Mouse (Mus musculus) testis, adult 2 months (tissue): ENCODE data around the gene Hacl1.

Experiments used
- CTCF ChIP-seq: fragments of 200-500 bp; IDR thresholded peaks from 2 replicates; pipeline ENCODE4 v1.5.1; 2012; ENCODE audit warnings: low read depth, mild to moderate bottlenecking, inconsistent platforms, low read length, moderate library complexity; ENCODE audit not compliant: control insufficient read depth, insufficient read depth, insufficient replicate concordance
- POLR2A ChIP-seq: fragments of 200-500 bp; IDR thresholded peaks from 2 replicates; pipeline ENCODE4 v1.6.1; 2012; ENCODE audit warnings: low read depth, mild to moderate bottlenecking, inconsistent platforms, low read length, moderate library complexity; ENCODE audit not compliant: control insufficient read depth

GRCm38 (mm10) chr14:31594693-31595092 lies 46.4 kb downstream of the Hacl1 start:
- no peak for TF ChIP-seq CTCF
- TF ChIP-seq POLR2A: no peak
